ENCODE assay signal across 29 mouse cellular contexts in the genomic region with DNA sequence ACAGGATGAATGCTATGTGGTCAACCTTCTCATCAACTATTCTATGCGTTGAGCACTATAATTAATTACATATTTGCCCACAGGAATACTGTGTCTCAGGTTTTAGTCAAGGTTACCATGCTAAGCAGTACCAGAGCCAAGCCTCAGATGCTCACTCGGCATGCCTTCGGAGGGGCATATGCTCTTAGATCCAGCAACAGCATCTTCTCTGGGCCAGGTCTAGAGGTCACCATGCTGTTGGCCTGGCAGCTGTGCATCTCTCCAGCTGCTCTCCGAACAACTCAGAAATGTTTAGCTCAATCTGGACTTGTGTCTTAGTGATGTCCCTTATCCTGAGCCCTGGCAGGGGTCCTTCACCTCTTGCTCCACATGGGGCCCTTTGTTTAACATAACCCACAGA.
DNase-seq lines count a peak whose midpoint lies in the region; ATAC-seq and TF ChIP-seq lines count a peak whose summit lies in the region.
"Had no signal": no experiment of that assay in that cellular context is flagged by ENCODE, and none has a peak within 500 bp of the region (broad histone marks: within the 10 kb centered on the region; RNA-seq: fewer than 3 reads in every experiment).

No protein-coding gene starts in this region.

- no peak overlapping the region for H3K9ac ChIP-seq in hindbrain, embryonic 15.5 days
- no peak overlapping the region for H3K9ac ChIP-seq in hindbrain, embryonic 14.5 days
- no peak overlapping the region for H3K9ac ChIP-seq in midbrain, embryonic 15.5 days
- no peak overlapping the region for H3K9ac ChIP-seq in midbrain, embryonic 13.5 days (replicated peaks)
- no peak overlapping the region for H3K9ac ChIP-seq in stomach, postnatal 0 days (ENCODE audit: low read length)
- H3K9ac ChIP-seq: forebrain, embryonic 13.5 days; liver, embryonic 12.5 days; liver, postnatal 0 days had no signal

- no peak overlapping the region for H3K27ac ChIP-seq in hindbrain, embryonic 15.5 days (replicated peaks)
- H3K27ac ChIP-seq in hindbrain, embryonic 14.5 days: no peak overlapping the region
- H3K27ac ChIP-seq in midbrain, embryonic 15.5 days: no peak overlapping the region
- no peak overlapping the region for H3K27ac ChIP-seq in midbrain, embryonic 13.5 days
- no peak overlapping the region for H3K27ac ChIP-seq in stomach, postnatal 0 days (replicated peaks)
- H3K27ac ChIP-seq: forebrain, embryonic 13.5 days; layer of hippocampus, adult 2 months; left cerebral cortex, adult 2 months; liver, embryonic 12.5 days had no signal

- no peaks in the 10 kb centered on the region for H3K27me3 ChIP-seq in hindbrain, embryonic 15.5 days
- no peaks in the 10 kb centered on the region for H3K27me3 ChIP-seq in hindbrain, embryonic 14.5 days (ENCODE audit: control insufficient read depth, insufficient read depth, low read length)
- no peaks in the 10 kb centered on the region for H3K27me3 ChIP-seq in midbrain, embryonic 15.5 days (replicated peaks)
- no peaks in the 10 kb centered on the region for H3K27me3 ChIP-seq in midbrain, embryonic 13.5 days
- H3K27me3 ChIP-seq in stomach, postnatal 0 days (ENCODE audit: control insufficient read depth, insufficient read depth, low read length): no peaks in the 10 kb centered on the region
- H3K27me3 ChIP-seq: forebrain, embryonic 13.5 days; liver, embryonic 12.5 days; megakaryocyte, embryonic 14.5 days had no signal

- H3K4me1 ChIP-seq in hindbrain, embryonic 15.5 days (replicated peaks): 0 out of 2 replicates have a peak, but pooled peaks cover 3% of the 10 kb centered on the region
- no peaks in the 10 kb centered on the region for H3K4me1 ChIP-seq in hindbrain, embryonic 14.5 days (replicated peaks; ENCODE audit: control insufficient read depth, insufficient read depth, low read length)
- peaks cover 6% of the 10 kb centered on the region; the same call in 1 of the 2 replicates for H3K4me1 ChIP-seq in midbrain, embryonic 15.5 days
- peaks cover 10% of the 10 kb centered on the region for H3K4me1 ChIP-seq in midbrain, embryonic 13.5 days (replicated peaks)
- no peaks in the 10 kb centered on the region for H3K4me1 ChIP-seq in stomach, postnatal 0 days (replicated peaks; ENCODE audit: control insufficient read depth, insufficient read depth)
- H3K4me1 ChIP-seq: liver, embryonic 12.5 days; megakaryocyte, embryonic 14.5 days had no signal

- TF ChIP-seq CTCF in stomach, postnatal 0 days (IDR thresholded peaks at IDR 0.05; ENCODE audit: low read depth): no peak

- no peak for DNase-seq in hindbrain, embryonic 14.5 days (ENCODE audit: low spot score)
- DNase-seq in embryo, embryonic 11 days: peak; percentile 36
- peak; percentile 9 for DNase-seq in stomach, postnatal 0 days (ENCODE audit: low spot score)
- no peak for DNase-seq in lung, postnatal 10 days
- DNase-seq: adrenal gland, adult 8-10 months; B cell, adult 2 months; cerebellum, adult 2 months; cerebellum, postnatal 36 days; gastrocnemius, postnatal 14 days; heart, postnatal 36 days; kidney, adult 11 months; kidney, postnatal 36 days; liver, postnatal 0 days; lung, postnatal 4 days; right cerebral cortex, postnatal 25 days; spleen, adult 18-20 months; thymus, adult 18-20 months; thymus, postnatal 25 days had no signal

- no peaks in the 10 kb centered on the region for H3K36me3 ChIP-seq in hindbrain, embryonic 15.5 days
- H3K36me3 ChIP-seq in hindbrain, embryonic 14.5 days (replicated peaks; ENCODE audit: control insufficient read depth, insufficient read depth): no peaks in the 10 kb centered on the region
- H3K36me3 ChIP-seq in midbrain, embryonic 15.5 days (replicated peaks): no peaks in the 10 kb centered on the region
- no peaks in the 10 kb centered on the region for H3K36me3 ChIP-seq in midbrain, embryonic 13.5 days
- H3K36me3 ChIP-seq in stomach, postnatal 0 days (ENCODE audit: control insufficient read depth, insufficient read depth, low read length): no peaks in the 10 kb centered on the region
- H3K36me3 ChIP-seq: liver, embryonic 12.5 days had no signal

- ATAC-seq in hindbrain, embryonic 15.5 days (ENCODE audit: low FRiP score, low read depth): peak; percentile 30; the same call in 1 of the 2 replicates
- ATAC-seq in hindbrain, embryonic 14.5 days (ENCODE audit: low FRiP score): no peak
- 0 out of 2 replicates have a peak, but pooled peaks have one; percentile 9 for ATAC-seq in midbrain, embryonic 15.5 days (replicated peaks)
- no peak for ATAC-seq in midbrain, embryonic 13.5 days
- no peak for ATAC-seq in stomach, postnatal 0 days (ENCODE audit: low FRiP score, low TSS enrichment)
- ATAC-seq: activated CD4-positive, CD25-positive, alpha-beta regulatory T cell, adult 4 months; forebrain, embryonic 13.5 days; inflammation-experienced regulatory T-cells, adult 6 months; liver, embryonic 12.5 days; liver, postnatal 0 days had no signal

- H3K4me3 ChIP-seq in hindbrain, embryonic 15.5 days: no peak overlapping the region
- H3K4me3 ChIP-seq in hindbrain, embryonic 14.5 days (replicated peaks; ENCODE audit: low read length): no peak overlapping the region
- H3K4me3 ChIP-seq in midbrain, embryonic 15.5 days: no peak overlapping the region
- H3K4me3 ChIP-seq in midbrain, embryonic 13.5 days (replicated peaks): no peak overlapping the region
- no peak overlapping the region for H3K4me3 ChIP-seq in stomach, postnatal 0 days (ENCODE audit: low read depth, low read length)
- H3K4me3 ChIP-seq: forebrain, embryonic 13.5 days; layer of hippocampus, adult 2 months; left cerebral cortex, adult 2 months; liver, embryonic 12.5 days; megakaryocyte, embryonic 14.5 days had no signal

- H3K4me2 ChIP-seq in hindbrain, embryonic 15.5 days: no peak overlapping the region
- no peak overlapping the region for H3K4me2 ChIP-seq in hindbrain, embryonic 14.5 days (replicated peaks)
- H3K4me2 ChIP-seq in midbrain, embryonic 15.5 days: no peak overlapping the region
- H3K4me2 ChIP-seq in midbrain, embryonic 13.5 days (replicated peaks): no peak overlapping the region
- H3K4me2 ChIP-seq in stomach, postnatal 0 days (replicated peaks; ENCODE audit: low read depth): no peak overlapping the region
- H3K4me2 ChIP-seq: forebrain, embryonic 13.5 days; heart, embryonic 11.5 days; liver, embryonic 12.5 days had no signal

- 52% methylated on average over 4 of the region's 4 CpGs for WGBS in hindbrain, embryonic 15.5 days
- 52% methylated on average over 4 of the region's 4 CpGs for WGBS in hindbrain, embryonic 14.5 days
- 47% methylated on average over 4 of the region's 4 CpGs for WGBS in midbrain, embryonic 15.5 days
- WGBS in midbrain, embryonic 13.5 days: 47% methylated on average over 4 of the region's 4 CpGs
- WGBS in stomach, postnatal 0 days: 68% methylated on average over 4 of the region's 4 CpGs

- H3K9me3 ChIP-seq in hindbrain, embryonic 15.5 days: no peaks in the 10 kb centered on the region
- H3K9me3 ChIP-seq in hindbrain, embryonic 14.5 days (ENCODE audit: control insufficient read depth, low read length): no peaks in the 10 kb centered on the region
- H3K9me3 ChIP-seq in midbrain, embryonic 15.5 days: no peaks in the 10 kb centered on the region
- H3K9me3 ChIP-seq in midbrain, embryonic 13.5 days: no peaks in the 10 kb centered on the region
- no peaks in the 10 kb centered on the region for H3K9me3 ChIP-seq in stomach, postnatal 0 days (ENCODE audit: control insufficient read depth, low read length)
- H3K9me3 ChIP-seq: forebrain, embryonic 13.5 days; liver, embryonic 12.5 days had no signal

- TF ChIP-seq EP300 in stomach, postnatal 0 days (optimal IDR thresholded peaks at IDR 0.05): no peak

Comparison
In these comparisons a context has a peak if more than half of its experiments do, and no peak if none do; other contexts are left out.
1. ATAC-seq: peak in hindbrain, embryonic 15.5 days (single experiment) and midbrain, embryonic 15.5 days (single experiment); none in hindbrain, embryonic 14.5 days (single experiment), midbrain, embryonic 13.5 days (single experiment) and stomach, postnatal 0 days (single experiment).
2. DNase-seq: peak in embryo, embryonic 11 days (single experiment) and stomach, postnatal 0 days (single experiment); none in hindbrain, embryonic 14.5 days (single experiment) and lung, postnatal 10 days (single experiment).